Mouse (Mus musculus): ENCODE results near the gene Ift80. TPM values are rescaled to one million over a fixed set of nuclear protein-coding genes. Genes with fewer than 3 reads are reported as not detected.
A peak's percentile ranks its signal among the peaks of the same experiment; 100 is the strongest.

Ift80 gene
- total and polyA plus RNA-seq, 3 experiments: 4.6 to 8.4 TPM; not detected in 1

DNA sequence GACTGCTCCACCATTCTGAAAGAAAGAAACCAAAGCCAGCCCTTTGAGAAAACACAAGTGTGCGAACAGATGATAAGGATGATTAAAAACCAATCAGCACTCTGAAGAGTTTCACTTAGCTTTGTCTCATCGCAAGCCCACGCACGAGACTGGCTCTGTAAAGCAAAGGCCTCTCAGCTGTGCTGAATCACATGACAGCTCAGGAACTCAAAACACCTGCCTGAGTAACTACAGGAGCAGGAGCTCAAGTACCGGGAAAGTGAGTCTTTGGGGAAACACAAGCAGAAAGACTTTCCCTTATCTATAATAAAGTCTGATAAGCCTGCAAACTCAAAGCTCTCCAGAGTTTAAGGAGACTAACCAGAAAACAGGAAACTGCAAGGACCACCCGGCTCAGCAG is 37.0 kb downstream of the Ift80 start:
- Histone ChIP-seq H3K79me2 (ENCODE audit: control insufficient read depth, insufficient read depth, low read length, poor library complexity) (no peaks in the 10 kb centered on the region), H3K9ac (ENCODE audit: control insufficient read depth, low read depth, low read length, poor library complexity, severe bottlenecking) (no peak overlapping the region), H3K4me3 (ENCODE audit: control insufficient read depth in 1 of 2, insufficient read depth in 1 of 2, low read depth in 2 of 2, low read length in 2 of 2) (peak overlapping the region in 1 of 2 experiments; percentile 28; a peak in 2 of 4 replicates), H3K27me3 (ENCODE audit: control insufficient read depth in 1 of 2, insufficient read depth in 2 of 2, low read length in 2 of 2) (no peaks in the 10 kb centered on the region), H3K27ac (ENCODE audit: control insufficient read depth, low read depth, low read length) (peak overlapping the region; percentile 71), H3K4me1 (ENCODE audit: control insufficient read depth in 1 of 2, insufficient read depth in 2 of 2, low read length in 2 of 2) (peaks cover 5 to 9% of the 10 kb centered on the region in 2 experiments; a peak in 3 of 4 replicates), H3K36me3 (ENCODE audit: control insufficient read depth in 1 of 2, insufficient read depth in 2 of 2, low read length in 2 of 2) (peaks cover 0 to 13% of the 10 kb centered on the region in 2 experiments; a peak in 2 of 4 replicates), H3K9me3 (replicated peaks; ENCODE audit: insufficient read depth, low read length) (no peaks in the 10 kb centered on the region)
- no peak for TF ChIP-seq UBTF (IDR thresholded peaks at IDR 0.05; ENCODE audit: borderline replicate concordance, insufficient read depth, low read depth, low read length)
- TF ChIP-seq ETS1 (IDR thresholded peaks at IDR 0.05; ENCODE audit: low read depth, low read length): peak; percentile 83
- TF ChIP-seq USF1 (IDR thresholded peaks at IDR 0.05; ENCODE audit: low read depth, low read length): peak; percentile 82
- TF ChIP-seq TCF12 (IDR thresholded peaks at IDR 0.05; ENCODE audit: low read depth, low read length): peak; percentile 56
- TF ChIP-seq NELFE (IDR thresholded peaks at IDR 0.05; ENCODE audit: low read depth, low read length): no peak
- TF ChIP-seq BHLHE40 (IDR thresholded peaks at IDR 0.05; ENCODE audit: borderline replicate concordance, low read depth, low read length): peak; percentile 93
- TF ChIP-seq EP300 (IDR thresholded peaks at IDR 0.05; ENCODE audit: low read depth in 1 of 2, low read length in 2 of 2): peak in 1 of 2 experiments; percentile 57; a peak in 2 of 4 replicates
- no peak for TF ChIP-seq MYB (IDR thresholded peaks at IDR 0.05; ENCODE audit: low read depth, low read length)
- TF ChIP-seq USF2 (IDR thresholded peaks at IDR 0.05; ENCODE audit: borderline replicate concordance in 1 of 2, insufficient read depth in 1 of 2, low read depth in 1 of 2, low read length in 2 of 2): no peak
- TF ChIP-seq ZC3H11A (IDR thresholded peaks at IDR 0.05; ENCODE audit: low read depth, low read length): no peak
- no peak for TF ChIP-seq POLR2A (IDR thresholded peaks at IDR 0.05; ENCODE audit: control insufficient read depth in 1 of 2, insufficient read depth in 1 of 2, low read depth in 1 of 2, low read length in 2 of 2, poor library complexity in 1 of 2)
- no peak for TF ChIP-seq ELF1 (IDR thresholded peaks at IDR 0.05; ENCODE audit: low read depth, low read length)
- peak; percentile 46; the same call in 1 of the 2 replicates for TF ChIP-seq MXI1 (IDR thresholded peaks at IDR 0.05; ENCODE audit: low read depth, low read length)
- no peak for TF ChIP-seq MEF2A (IDR thresholded peaks at IDR 0.05; ENCODE audit: extremely low read depth, insufficient replicate concordance, low read depth, low read length, poor library complexity, severe bottlenecking)
- TF ChIP-seq RAD21 (IDR thresholded peaks at IDR 0.05; ENCODE audit: low read depth, low read length): no peak
- peak; percentile 60; the same call in 1 of the 2 replicates for TF ChIP-seq SIN3A (IDR thresholded peaks at IDR 0.05; ENCODE audit: low read length)
- TF ChIP-seq E2F4 (IDR thresholded peaks at IDR 0.05; ENCODE audit: borderline replicate concordance, low read depth, low read length): no peak
- TF ChIP-seq GABPA (IDR thresholded peaks at IDR 0.05; ENCODE audit: low read depth, low read length): no peak
- TF ChIP-seq HCFC1 (IDR thresholded peaks at IDR 0.05; ENCODE audit: low read depth, low read length): 0 out of 2 replicates have a peak, but pooled peaks have one; percentile 12
- TF ChIP-seq MAZ (IDR thresholded peaks at IDR 0.05; ENCODE audit: low read depth, low read length): no peak
- peak; percentile 41; the same call in 1 of the 2 replicates for TF ChIP-seq MAX (IDR thresholded peaks at IDR 0.05; ENCODE audit: low read length)
- TF ChIP-seq CHD1 (IDR thresholded peaks at IDR 0.05; ENCODE audit: low read depth, low read length): no peak
- TF ChIP-seq CTCF (IDR thresholded peaks at IDR 0.05 in 2 of 3, conservative IDR thresholded peaks at IDR 0.05 in 1 of 3; ENCODE audit: control insufficient read depth in 1 of 3, insufficient read depth in 1 of 3, low read depth in 2 of 3, low read length in 3 of 3, poor library complexity in 1 of 3, severe bottlenecking in 1 of 3): no peak
- no peak for TF ChIP-seq ZNF384 (IDR thresholded peaks at IDR 0.05; ENCODE audit: low read depth, low read length)
- no peak for TF ChIP-seq MYC (IDR thresholded peaks at IDR 0.05; ENCODE audit: low read depth, low read length)
- TF ChIP-seq RCOR1 (IDR thresholded peaks at IDR 0.05; ENCODE audit: low read depth, low read length): peak; percentile 86
- TF ChIP-seq MAFK (IDR thresholded peaks at IDR 0.05; ENCODE audit: borderline replicate concordance, low read depth, low read length): no peak
- TF ChIP-seq POLR2AphosphoS5 (IDR thresholded peaks at IDR 0.05; ENCODE audit: borderline replicate concordance, low read depth, low read length): no peak
- TF ChIP-seq POLR2AphosphoS2 (IDR thresholded peaks at IDR 0.05; ENCODE audit: low read length): no peak
- TF ChIP-seq GATA1 (IDR thresholded peaks at IDR 0.05; ENCODE audit: low read depth, low read length): peak; percentile 83
- no peak for TF ChIP-seq TBP (IDR thresholded peaks at IDR 0.05; ENCODE audit: low read depth, low read length)
- TF ChIP-seq ZMIZ1 (IDR thresholded peaks at IDR 0.05; ENCODE audit: low read depth, low read length): no peak
- 0 out of 2 replicates have a peak, but pooled peaks have one; percentile 8 for TF ChIP-seq SMC3 (IDR thresholded peaks at IDR 0.05; ENCODE audit: low read depth, low read length)
- no peak for TF ChIP-seq TAL1 (IDR thresholded peaks at IDR 0.05; ENCODE audit: low read length)
- peak; percentile 70 for DNase-seq (ENCODE audit: low read depth, low spot score)
